Mouse (Mus musculus): ENCODE measurements around the gene Pim1. TPM values are rescaled to one million over a fixed set of nuclear protein-coding genes. Genes with fewer than 3 reads are reported as not detected.

Pim1 gene
- total and polyA plus RNA-seq, 2 experiments from 2014 or later = 8.3 to 12.7 TPM

DNA sequence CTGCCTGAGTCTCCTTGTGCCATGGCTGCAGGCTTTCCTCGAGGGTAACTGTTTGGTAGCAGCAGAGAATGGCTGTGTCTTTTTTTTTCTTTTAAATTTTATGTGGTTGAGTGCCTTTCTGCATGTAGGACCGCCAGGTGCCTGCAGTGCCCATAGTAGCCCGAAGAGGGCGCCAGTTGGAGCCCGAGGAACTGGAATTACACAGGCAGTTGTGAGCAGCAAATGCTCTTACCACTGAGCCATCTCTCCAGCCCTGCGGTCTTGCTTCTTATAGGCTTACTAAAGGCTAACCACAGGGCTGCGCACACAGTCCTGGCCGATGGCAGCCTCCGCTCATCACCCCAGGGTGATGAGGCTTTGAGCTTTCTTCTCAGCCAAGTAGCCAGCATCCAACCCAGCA is 40.7 kb downstream of the Pim1 start:
- Histone ChIP-seq H3K27me3 (ENCODE audit: insufficient read depth, low read length) (no peaks in the 10 kb centered on the region), H3K4me1 (ENCODE audit: insufficient read depth, low read length) (no peaks in the 10 kb centered on the region), H3K9ac (replicated peaks; ENCODE audit: low read length, poor library complexity, severe bottlenecking) (no peak overlapping the region), H3K4me3 (ENCODE audit: low read depth, low read length) (no peak overlapping the region), H3K27ac (ENCODE audit: low read depth, low read length) (no peak overlapping the region), H3K9me3 (ENCODE audit: low read length) (no peaks in the 10 kb centered on the region), H3K4me2 (ENCODE audit: low read depth, low read length, poor library complexity, severe bottlenecking) (no peak overlapping the region), H3K36me3 (ENCODE audit: insufficient read depth, low read length) (no peaks in the 10 kb centered on the region)
- 76% methylated on average over 9 of the region's 9 CpGs for WGBS
- peak; percentile 37 for TF ChIP-seq CTCF (IDR thresholded peaks at IDR 0.05)
- no peak for DNase-seq (ENCODE audit: low spot score)
- no peak for ATAC-seq (ENCODE audit: low FRiP score)

DNA sequence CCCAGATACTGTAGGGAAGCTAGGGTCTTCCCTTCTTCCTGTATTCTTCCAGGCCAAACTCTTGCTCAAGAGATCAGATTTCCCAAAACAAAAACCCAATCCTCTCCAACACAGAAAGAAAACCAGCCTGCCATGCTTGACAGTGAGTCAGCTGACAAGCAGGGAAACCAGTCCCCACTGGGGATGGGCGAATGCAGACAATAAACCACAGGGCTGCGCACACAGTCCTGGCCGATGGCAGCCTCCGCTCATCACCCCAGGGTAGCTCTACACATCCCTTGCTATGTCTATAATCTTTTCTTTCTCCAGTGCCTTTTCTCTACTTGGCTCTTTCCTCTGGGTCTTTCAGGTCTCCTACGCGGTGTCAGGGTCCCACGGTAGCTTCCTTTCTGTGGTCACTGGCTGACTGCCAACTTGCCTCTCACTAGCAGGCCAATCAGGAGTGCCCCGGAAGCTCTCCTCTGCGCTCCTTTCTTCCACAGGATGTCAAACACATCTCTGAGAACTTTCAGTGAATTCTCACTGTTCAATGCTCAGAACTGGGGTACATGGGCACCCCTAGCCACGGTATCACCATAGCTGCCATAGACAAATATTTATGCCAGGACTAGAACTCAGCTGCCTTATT is 41.3 kb downstream of the Pim1 start:
- H3K36me3 ChIP-seq (ENCODE audit: insufficient read depth, low read length) = no peaks in the 10 kb centered on the region
- no peak for TF ChIP-seq CTCF (IDR thresholded peaks at IDR 0.05)
- no peak overlapping the region for H3K27ac ChIP-seq (ENCODE audit: low read depth, low read length)
- no peaks in the 10 kb centered on the region for H3K27me3 ChIP-seq (ENCODE audit: insufficient read depth, low read length)
- H3K4me2 ChIP-seq (ENCODE audit: low read depth, low read length, poor library complexity, severe bottlenecking) = no peak overlapping the region
- ATAC-seq (ENCODE audit: low FRiP score) = no peak
- H3K4me3 ChIP-seq (ENCODE audit: low read depth, low read length) = no peak overlapping the region
- DNase-seq (ENCODE audit: low spot score) = peak; percentile 17
- H3K4me1 ChIP-seq (ENCODE audit: insufficient read depth, low read length) = no peaks in the 10 kb centered on the region
- WGBS = 57% methylated on average over 10 of the region's 10 CpGs
- H3K9me3 ChIP-seq (ENCODE audit: low read length) = no peaks in the 10 kb centered on the region
- H3K9ac ChIP-seq (replicated peaks; ENCODE audit: low read length, poor library complexity, severe bottlenecking) = no peak overlapping the region

DNA sequence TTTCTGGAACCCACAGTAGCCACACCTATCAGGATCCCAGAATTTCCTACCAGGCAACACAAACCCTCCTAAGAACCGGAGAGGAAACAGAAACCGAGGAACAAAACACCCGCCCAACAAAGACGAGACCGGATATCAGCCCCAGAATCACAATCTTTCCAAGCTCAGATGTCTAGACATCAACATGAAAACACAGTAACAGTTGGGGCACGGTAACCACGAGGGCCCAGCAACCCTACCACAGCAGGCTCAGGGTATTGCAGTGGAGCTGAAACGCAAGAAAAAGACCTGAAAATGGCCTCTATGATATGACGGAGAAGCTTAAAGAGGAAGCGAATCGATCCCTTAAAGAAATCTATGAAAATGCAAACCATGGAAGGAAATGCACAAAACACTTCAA is 43.3 kb downstream of the Pim1 start:
- H3K9me3 ChIP-seq (ENCODE audit: low read length) = no peaks in the 10 kb centered on the region
- 91% methylated on average over 11 of the region's 11 CpGs for WGBS
- no peaks in the 10 kb centered on the region for H3K4me1 ChIP-seq (ENCODE audit: insufficient read depth, low read length)
- H3K4me2 ChIP-seq (ENCODE audit: low read depth, low read length, poor library complexity, severe bottlenecking) = no peak overlapping the region
- H3K27me3 ChIP-seq (ENCODE audit: insufficient read depth, low read length) = no peaks in the 10 kb centered on the region
- DNase-seq (ENCODE audit: low spot score) (no peak), ATAC-seq (ENCODE audit: low FRiP score) (no peak)
- H3K9ac ChIP-seq (replicated peaks; ENCODE audit: low read length, poor library complexity, severe bottlenecking) = no peak overlapping the region
- H3K27ac ChIP-seq (ENCODE audit: low read depth, low read length) = no peak overlapping the region
- H3K4me3 ChIP-seq (ENCODE audit: low read depth, low read length) = no peak overlapping the region
- TF ChIP-seq CTCF (IDR thresholded peaks at IDR 0.05) = no peak
- H3K36me3 ChIP-seq (ENCODE audit: insufficient read depth, low read length) = no peaks in the 10 kb centered on the region

DNA sequence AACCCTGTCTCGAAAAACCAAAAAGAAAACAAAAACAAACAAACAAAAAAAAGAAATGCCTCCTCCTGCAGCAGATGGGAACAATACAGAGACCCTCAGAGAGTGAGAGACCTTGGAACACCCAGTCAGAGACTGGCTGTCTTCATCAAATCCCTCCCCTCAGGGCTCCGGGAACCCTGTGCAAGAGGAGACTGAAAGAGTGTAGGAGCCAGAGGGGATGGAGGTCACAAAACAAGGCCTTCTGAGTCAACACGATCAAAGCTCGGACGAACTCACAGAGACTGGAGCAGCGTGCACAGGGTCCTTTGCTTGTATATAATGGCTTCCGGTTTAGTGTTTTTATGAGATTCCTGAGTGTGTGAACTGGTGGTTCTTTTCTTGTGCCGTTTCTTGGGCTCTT is 49.9 kb downstream of the Pim1 start:
- ATAC-seq (ENCODE audit: low FRiP score) (no peak), DNase-seq (ENCODE audit: low spot score) (no peak)
- H3K27ac ChIP-seq (ENCODE audit: low read depth, low read length) = no peak overlapping the region
- no peak overlapping the region for H3K9ac ChIP-seq (replicated peaks; ENCODE audit: low read length, poor library complexity, severe bottlenecking)
- 96% methylated on average over 8 of the region's 8 CpGs for WGBS
- no peaks in the 10 kb centered on the region for H3K4me1 ChIP-seq (ENCODE audit: insufficient read depth, low read length)
- H3K9me3 ChIP-seq (ENCODE audit: low read length) = no peaks in the 10 kb centered on the region
- no peak overlapping the region for H3K4me2 ChIP-seq (ENCODE audit: low read depth, low read length, poor library complexity, severe bottlenecking)
- no peak overlapping the region for H3K4me3 ChIP-seq (ENCODE audit: low read depth, low read length)
- no peak for TF ChIP-seq CTCF (IDR thresholded peaks at IDR 0.05)
- H3K27me3 ChIP-seq (ENCODE audit: insufficient read depth, low read length) = no peaks in the 10 kb centered on the region
- no peaks in the 10 kb centered on the region for H3K36me3 ChIP-seq (ENCODE audit: insufficient read depth, low read length)

- TF ChIP-seq CTCF (IDR thresholded peaks at IDR 0.05) = no peak
- no peaks in the 10 kb centered on the region for H3K9me3 ChIP-seq (ENCODE audit: low read length)
- H3K4me1 ChIP-seq (ENCODE audit: insufficient read depth, low read length) = no peaks in the 10 kb centered on the region
- no peak overlapping the region for H3K27ac ChIP-seq (ENCODE audit: low read depth, low read length)
- no peak overlapping the region for H3K9ac ChIP-seq (replicated peaks; ENCODE audit: low read length, poor library complexity, severe bottlenecking)
- H3K36me3 ChIP-seq (ENCODE audit: insufficient read depth, low read length) = no peaks in the 10 kb centered on the region
- H3K4me3 ChIP-seq (ENCODE audit: low read depth, low read length) = no peak overlapping the region
- no peak overlapping the region for H3K4me2 ChIP-seq (ENCODE audit: low read depth, low read length, poor library complexity, severe bottlenecking)
- ATAC-seq (ENCODE audit: low FRiP score) = no peak
- WGBS = 71% methylated on average over 14 of the region's 14 CpGs
- no peaks in the 10 kb centered on the region for H3K27me3 ChIP-seq (ENCODE audit: insufficient read depth, low read length)
- DNase-seq (ENCODE audit: low spot score) = peak; percentile 72
Observed at GRCm38 (mm10) chr17:29541419-29541818, 50.9 kb downstream of the Pim1 start.

GRCm38 (mm10) chr17:29542831-29543690 is 52.5 kb downstream of the Pim1 start:
- Histone ChIP-seq H3K4me1 (ENCODE audit: insufficient read depth, low read length) (no peaks in the 10 kb centered on the region), H3K9me3 (ENCODE audit: low read length) (no peaks in the 10 kb centered on the region), H3K4me3 (ENCODE audit: low read depth, low read length) (no peak overlapping the region), H3K9ac (replicated peaks; ENCODE audit: low read length, poor library complexity, severe bottlenecking) (no peak overlapping the region), H3K27ac (ENCODE audit: low read depth, low read length) (no peak overlapping the region), H3K27me3 (ENCODE audit: insufficient read depth, low read length) (no peaks in the 10 kb centered on the region), H3K36me3 (ENCODE audit: insufficient read depth, low read length) (no peaks in the 10 kb centered on the region), H3K4me2 (ENCODE audit: low read depth, low read length, poor library complexity, severe bottlenecking) (no peak overlapping the region)
- TF ChIP-seq CTCF (IDR thresholded peaks at IDR 0.05) = no peak
- no peak for ATAC-seq (ENCODE audit: low FRiP score)
- DNase-seq (ENCODE audit: low spot score) = no peak
- WGBS = 89% methylated on average over 19 of the region's 19 CpGs

Measured in midbrain, postnatal 0 days (tissue).